Mouse (Mus musculus): ENCODE data around the gene Mapkapk2.

Mapkapk2 gene

GRCm38 (mm10) chr1:131015879-131016278 lies 81.7 kb downstream of the Mapkapk2 start:
- no peak for DNase-seq

GRCm38 (mm10) chr1:131015281-131015680 lies 82.3 kb downstream of the Mapkapk2 start:
- DNase-seq: no peak

GRCm38 (mm10) chr1:131013926-131014325 lies 83.7 kb downstream of the Mapkapk2 start:
- no peak for DNase-seq

GRCm38 (mm10) chr1:131012494-131012893 lies 85.1 kb downstream of the Mapkapk2 start:
- DNase-seq: no peak

GRCm38 (mm10) chr1:131010201-131011153 lies 87.1 kb downstream of the Mapkapk2 start:
- no peak for DNase-seq

- DNase-seq: no peak
Observed at GRCm38 (mm10) chr1:131006069-131006468, 91.6 kb downstream of the Mapkapk2 start.
